Mouse (Mus musculus) neural tube, embryonic 15.5 days (tissue): ENCODE results near the gene Krt88. TPM values are rescaled to one million over a fixed set of nuclear protein-coding genes. Genes with fewer than 3 reads are reported as not detected.

Source experiments
- ATAC-seq: fragments of 200-750 bp; cut with Nextera tagmentation; 2 replicates; pipeline ENCODE4 v1.8.0; 2017; ENCODE audit warnings: mild to moderate bottlenecking, moderate TSS enrichment, moderate library complexity; ENCODE audit not compliant: low FRiP score
- H3K27ac ChIP-seq: fragments of 300-500 bp; sonication (generic); replicated peaks from 2 replicates; pipeline ENCODE4 v1.5.1; 2015; ENCODE audit warnings: mild to moderate bottlenecking, inconsistent platforms
- H3K27me3 ChIP-seq: fragments of 300-500 bp; sonication (generic); replicated peaks from 2 replicates; pipeline ENCODE4 v1.6.1; 2015; ENCODE audit warnings: inconsistent platforms
- H3K36me3 ChIP-seq: fragments of 300-500 bp; sonication (generic); 2 replicates; pipeline ENCODE4 v1.6.1; 2015; ENCODE audit warnings: inconsistent platforms
- H3K4me1 ChIP-seq: fragments of 300-500 bp; sonication (generic); 2 replicates; pipeline ENCODE4 v1.6.1; 2015; ENCODE audit warnings: inconsistent platforms
- H3K4me2 ChIP-seq: fragments of 300-500 bp; sonication (generic); 2 replicates; pipeline ENCODE4 v1.6.1; 2015; ENCODE audit warnings: inconsistent platforms, mild to moderate bottlenecking, moderate library complexity
- H3K4me3 ChIP-seq: fragments of 300-500 bp; sonication (generic); replicated peaks from 2 replicates; pipeline ENCODE4 v1.5.1; 2015; ENCODE audit warnings: mild to moderate bottlenecking, inconsistent platforms
- H3K9ac ChIP-seq: fragments of 300-500 bp; sonication (generic); replicated peaks from 2 replicates; pipeline ENCODE4 v1.6.1; 2015; ENCODE audit warnings: mild to moderate bottlenecking, inconsistent platforms
- H3K9me3 ChIP-seq: fragments of 300-500 bp; sonication (generic); replicated peaks from 2 replicates; pipeline ENCODE4 v1.6.1; 2016; ENCODE audit warnings: inconsistent platforms
- WGBS: fragments of 180-500 bp; shearing (Covaris S2); methylation state at CpG from one replicate; pipeline ENCODE4 v1.1.7; 2015; ENCODE audit warnings: mixed read lengths; 5-methylcytosine and 5-hydroxymethylcytosine counted together
- polyA plus RNA-seq: library from polyadenylated mRNA; unstranded; fragments of >200 nt; fragmentation: Nextera tagmentation; extraction: Ambion mirVana; gene quantifications from 2 replicates; pipeline ENCODE4 v1.2.1, GENCODE M21; 2015

Krt88 gene
- polyA plus RNA-seq, 1 experiment from 2014 or later: not detected

GRCm38 (mm10) chr15:101479666-101480060, 32.1 kb downstream of the Krt88 start:
- no peak; the same call in 1 of the 2 replicates for ATAC-seq
- H3K9ac ChIP-seq: peak overlapping the region; percentile 12; the same call in 1 of the 2 replicates

GRCm38 (mm10) chr15:101482056-101482455, 34.5 kb downstream of the Krt88 start:
- no peak for ATAC-seq
- H3K9me3 ChIP-seq: no peaks in the 10 kb centered on the region
- H3K27me3 ChIP-seq: peaks cover 5% of the 10 kb centered on the region; the same call in 1 of the 2 replicates
- H3K9ac ChIP-seq: no peak overlapping the region
- H3K4me1 ChIP-seq: peaks cover 12% of the 10 kb centered on the region
- H3K36me3 ChIP-seq: no peaks in the 10 kb centered on the region
- no peak overlapping the region for H3K4me3 ChIP-seq
- 45% methylated on average over 4 of the region's 4 CpGs for WGBS
- H3K27ac ChIP-seq: no peak overlapping the region
- H3K4me2 ChIP-seq: no peak overlapping the region

More at GRCm38 (mm10) chr15:101479666-101480060, 32.1 kb downstream of the Krt88 start:
- Histone ChIP-seq H3K9me3 (no peaks in the 10 kb centered on the region), H3K27me3 (peaks cover 8% of the 10 kb centered on the region; the same call in 1 of the 2 replicates), H3K4me1 (peaks cover 12% of the 10 kb centered on the region), H3K4me3 (peak overlapping the region; percentile 28), H3K4me2 (peak overlapping the region; percentile 71), H3K27ac (no peak overlapping the region; the same call in 1 of the 2 replicates), H3K36me3 (no peaks in the 10 kb centered on the region)
- 23% methylated on average over 11 of the region's 11 CpGs for WGBS

DNA sequence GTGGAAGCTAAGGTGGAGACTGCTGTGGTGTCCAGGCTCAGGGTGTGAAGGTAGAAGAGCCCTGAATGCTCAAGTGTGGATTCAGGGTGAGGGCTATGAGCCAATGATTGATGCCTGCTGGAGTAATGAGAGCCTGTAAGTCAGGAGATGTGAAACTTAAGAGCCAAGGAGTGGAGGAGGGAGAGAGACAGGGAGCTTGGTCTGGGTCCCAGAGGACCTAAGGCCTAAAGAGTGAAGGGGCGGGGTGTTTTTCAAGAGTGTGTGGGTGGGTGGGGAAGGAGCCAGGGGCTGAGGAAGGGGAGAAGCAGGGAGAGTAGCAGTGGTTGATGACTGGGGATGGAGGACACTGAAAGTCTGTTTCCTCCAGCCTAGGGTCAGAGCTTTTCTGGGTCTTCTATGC, 36.1 kb downstream of the Krt88 start:
- Histone ChIP-seq H3K4me3 (no peak overlapping the region), H3K4me1 (peaks cover 12% of the 10 kb centered on the region), H3K4me2 (no peak overlapping the region), H3K27ac (no peak overlapping the region), H3K9me3 (no peaks in the 10 kb centered on the region), H3K9ac (no peak overlapping the region), H3K36me3 (no peaks in the 10 kb centered on the region), H3K27me3 (peaks cover 2% of the 10 kb centered on the region; the same call in 1 of the 2 replicates)
- ATAC-seq: no peak
- WGBS: 90% methylated on average over 1 of the region's 1 CpGs

DNA sequence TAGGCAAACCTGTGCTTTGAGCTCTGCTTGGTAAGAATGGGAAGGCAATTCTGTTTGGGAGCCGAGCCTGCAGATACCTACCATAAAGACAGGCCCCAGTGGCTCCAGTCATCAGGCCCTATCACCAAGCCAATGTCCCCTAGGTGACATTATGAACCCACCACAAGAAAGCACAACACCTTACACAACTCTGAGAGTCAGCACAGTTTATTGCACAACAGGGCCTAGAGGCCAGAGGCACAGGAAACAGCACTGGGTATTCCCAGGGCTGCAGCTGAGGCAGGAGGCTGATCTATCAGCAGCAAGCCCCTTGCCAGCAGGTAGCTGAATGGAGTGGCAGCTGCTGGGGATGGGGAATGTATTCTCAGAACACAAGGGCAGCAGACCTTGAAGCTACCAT, 37.4 kb downstream of the Krt88 start:
- no peaks in the 10 kb centered on the region for H3K36me3 ChIP-seq
- WGBS: 45% methylated on average over 1 of the region's 1 CpGs
- no peak overlapping the region for H3K4me2 ChIP-seq
- H3K9me3 ChIP-seq: no peaks in the 10 kb centered on the region
- no peak overlapping the region for H3K4me3 ChIP-seq
- no peaks in the 10 kb centered on the region for H3K4me1 ChIP-seq
- no peak for ATAC-seq
- H3K9ac ChIP-seq: no peak overlapping the region
- no peaks in the 10 kb centered on the region for H3K27me3 ChIP-seq
- no peak overlapping the region for H3K27ac ChIP-seq

GRCm38 (mm10) chr15:101485911-101486635, 38.5 kb downstream of the Krt88 start:
- H3K4me1 ChIP-seq: no peaks in the 10 kb centered on the region
- no peak overlapping the region for H3K4me3 ChIP-seq
- 86% methylated on average over 11 of the region's 11 CpGs for WGBS
- no peak overlapping the region for H3K4me2 ChIP-seq
- H3K36me3 ChIP-seq: no peaks in the 10 kb centered on the region
- no peak for ATAC-seq
- H3K9ac ChIP-seq: no peak overlapping the region
- no peaks in the 10 kb centered on the region for H3K9me3 ChIP-seq
- no peak overlapping the region for H3K27ac ChIP-seq
- H3K27me3 ChIP-seq: no peaks in the 10 kb centered on the region

DNA sequence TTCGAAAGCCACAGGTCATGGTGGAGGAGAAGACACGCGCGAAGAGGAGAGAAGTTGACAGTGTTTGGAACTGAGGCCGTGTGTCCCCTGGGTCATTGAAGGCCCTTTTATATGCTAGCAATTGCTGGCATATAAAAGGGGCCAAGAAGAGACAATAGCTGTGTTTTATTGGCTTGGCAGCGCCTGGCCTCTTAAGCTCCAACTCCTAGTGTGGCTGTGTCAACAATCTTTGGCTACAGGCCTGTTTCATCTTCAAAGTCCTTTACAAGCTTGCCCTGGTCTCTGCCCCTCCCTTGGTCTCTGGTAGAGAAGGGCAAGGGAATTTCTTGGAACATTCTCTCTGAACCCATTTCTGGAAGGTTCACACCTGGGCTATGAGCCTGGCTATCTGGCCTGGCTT, 43.9 kb downstream of the Krt88 start, which contains the start of gene Krt83:
Gene Krt83, minus strand, starts transcription at position 82 of the 400 bp plus-strand sequence.
- Histone ChIP-seq H3K36me3 (no peaks in the 10 kb centered on the region), H3K27ac (no peak within 1 kb of the TSS), H3K9ac (no peak within 1 kb of the TSS), H3K9me3 (no peaks in the 10 kb centered on the region), H3K4me3 (no peak within 1 kb of the TSS), H3K27me3 (no peaks in the 10 kb centered on the region), H3K4me2 (no peak within 1 kb of the TSS), H3K4me1 (no peaks in the 10 kb centered on the region)
- 22% methylated on average over 6 of the region's 6 CpGs for WGBS
- no peak for ATAC-seq

- Histone ChIP-seq H3K27me3 (no peaks in the 10 kb centered on the region), H3K27ac (no peak overlapping the region), H3K4me1 (no peaks in the 10 kb centered on the region), H3K4me3 (no peak overlapping the region), H3K36me3 (no peaks in the 10 kb centered on the region), H3K4me2 (no peak overlapping the region), H3K9me3 (no peaks in the 10 kb centered on the region), H3K9ac (no peak overlapping the region)
- WGBS: 55% methylated on average over 8 of the region's 8 CpGs
- ATAC-seq: no peak
Measured at GRCm38 (mm10) chr15:101492718-101493117, 45.2 kb downstream of the Krt88 start.

DNA sequence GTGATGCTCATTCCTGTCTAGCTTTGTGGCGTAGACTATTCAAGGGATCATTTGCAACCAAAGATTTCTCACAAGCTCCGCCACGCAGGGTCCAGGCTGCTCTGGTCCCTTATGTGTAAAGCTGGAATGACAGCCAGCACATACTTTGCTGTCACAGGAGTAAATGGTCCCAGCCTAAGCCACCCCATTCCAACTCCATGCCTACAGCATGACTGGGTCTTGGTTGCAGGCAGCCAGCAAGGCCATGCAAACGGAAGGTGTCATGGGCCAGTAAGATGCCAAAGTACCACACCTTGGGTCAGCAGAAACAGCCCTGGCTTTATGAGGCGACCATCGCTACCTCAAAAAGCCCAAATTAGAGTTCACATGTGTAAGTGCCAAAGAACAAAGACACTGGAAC, 46.2 kb downstream of the Krt88 start:
- Histone ChIP-seq H3K4me2 (no peak overlapping the region), H3K4me1 (no peaks in the 10 kb centered on the region), H3K9ac (no peak overlapping the region), H3K27me3 (no peaks in the 10 kb centered on the region), H3K9me3 (no peaks in the 10 kb centered on the region), H3K36me3 (no peaks in the 10 kb centered on the region), H3K4me3 (no peak overlapping the region), H3K27ac (no peak overlapping the region)
- WGBS: 93% methylated on average over 6 of the region's 6 CpGs
- ATAC-seq: no peak

- Histone ChIP-seq H3K27me3 (no peaks in the 10 kb centered on the region), H3K9ac (no peak overlapping the region), H3K9me3 (no peaks in the 10 kb centered on the region), H3K4me2 (no peak overlapping the region), H3K27ac (no peak overlapping the region), H3K4me1 (no peaks in the 10 kb centered on the region), H3K36me3 (no peaks in the 10 kb centered on the region), H3K4me3 (no peak overlapping the region)
- WGBS: 55% methylated on average over 1 of the region's 1 CpGs
- no peak for ATAC-seq
Measured at GRCm38 (mm10) chr15:101494203-101494602, 46.7 kb downstream of the Krt88 start.

DNA sequence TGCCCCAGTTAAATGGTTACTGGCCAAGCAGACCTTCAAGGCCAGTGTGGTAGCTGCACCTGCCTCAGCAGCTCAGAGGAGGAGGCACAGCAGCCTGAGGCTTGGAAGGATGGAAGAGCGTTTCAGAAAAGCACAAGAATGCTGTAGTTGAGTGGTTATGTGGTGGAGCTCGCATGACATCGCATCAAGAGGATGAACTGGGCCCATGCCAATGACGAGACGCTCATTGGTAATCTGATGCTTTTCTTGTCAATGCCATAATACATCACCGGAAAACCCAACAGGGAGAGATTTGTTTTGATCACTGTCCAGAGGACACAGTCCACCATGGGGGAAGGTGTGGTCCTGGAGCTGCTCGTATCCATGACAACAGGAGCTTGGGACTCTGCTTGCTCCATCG, 47.7 kb downstream of the Krt88 start:
- no peak overlapping the region for H3K4me2 ChIP-seq
- no peak overlapping the region for H3K27ac ChIP-seq
- H3K27me3 ChIP-seq: no peaks in the 10 kb centered on the region
- H3K4me1 ChIP-seq: no peaks in the 10 kb centered on the region
- no peak overlapping the region for H3K9ac ChIP-seq
- no peak for ATAC-seq
- H3K9me3 ChIP-seq: no peaks in the 10 kb centered on the region
- no peak overlapping the region for H3K4me3 ChIP-seq
- H3K36me3 ChIP-seq: no peaks in the 10 kb centered on the region
- WGBS: 88% methylated on average over 8 of the region's 8 CpGs

DNA sequence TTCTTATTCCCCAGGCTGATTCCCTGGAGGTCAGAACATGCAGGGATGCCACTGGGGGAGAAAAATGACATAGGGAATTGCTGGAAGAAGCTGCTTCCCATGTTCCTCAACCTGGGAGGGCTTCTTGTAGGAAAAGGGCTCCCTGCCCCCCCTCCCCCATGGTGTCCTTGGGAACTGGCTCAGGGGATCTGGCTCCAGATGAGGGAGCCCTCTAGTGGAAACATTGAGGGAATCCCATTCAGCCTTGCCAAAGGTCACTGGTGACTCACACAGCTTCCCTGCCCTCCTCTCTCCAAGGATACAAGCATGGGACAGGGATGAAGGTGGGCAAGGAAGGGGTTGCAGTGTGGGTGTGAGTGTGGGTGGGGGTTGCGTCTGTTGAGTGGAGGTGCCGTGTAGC, 49.6 kb downstream of the Krt88 start:
- Histone ChIP-seq H3K27me3 (no peaks in the 10 kb centered on the region), H3K9me3 (no peaks in the 10 kb centered on the region), H3K4me3 (no peak overlapping the region), H3K27ac (no peak overlapping the region), H3K4me2 (no peak overlapping the region), H3K36me3 (no peaks in the 10 kb centered on the region), H3K4me1 (no peaks in the 10 kb centered on the region), H3K9ac (no peak overlapping the region)
- WGBS: 69% methylated on average over 2 of the region's 2 CpGs
- ATAC-seq: no peak
